Mouse (Mus musculus) adipocyte (in vitro differentiated cells): ENCODE data around the gene Rev1.
"Not testable (repeated sequence)": the region's sequence is repeated elsewhere in the genome, so short reads cannot be mapped to it uniquely, and the experiment has no call there.

Source experiments
- DNase-seq: peaks from one replicate; pipeline ENCODE4 v3.0.0-alpha.2; 2016; ENCODE audit warnings: low spot score

Rev1 gene

DNA sequence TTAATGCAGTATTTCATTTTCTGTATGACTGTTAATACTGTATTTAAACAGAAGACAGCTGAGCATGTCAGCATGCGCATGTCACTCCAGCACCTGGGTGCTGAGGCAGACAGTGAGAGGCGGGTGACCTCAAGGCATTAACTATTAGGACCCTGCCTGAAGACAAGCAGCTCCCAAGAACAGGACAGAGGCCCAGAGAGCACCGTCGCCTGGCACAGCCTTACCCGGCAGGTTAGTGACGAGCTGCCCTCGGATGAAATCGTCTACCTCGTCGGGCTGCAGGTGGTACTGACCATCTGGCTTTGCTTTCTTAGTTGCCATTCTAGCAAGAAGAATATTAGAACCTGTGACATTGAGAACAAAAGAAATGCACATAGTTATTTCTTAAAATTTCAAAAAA is 62.3 kb downstream of the Rev1 start:
- DNase-seq = no peak

DNA sequence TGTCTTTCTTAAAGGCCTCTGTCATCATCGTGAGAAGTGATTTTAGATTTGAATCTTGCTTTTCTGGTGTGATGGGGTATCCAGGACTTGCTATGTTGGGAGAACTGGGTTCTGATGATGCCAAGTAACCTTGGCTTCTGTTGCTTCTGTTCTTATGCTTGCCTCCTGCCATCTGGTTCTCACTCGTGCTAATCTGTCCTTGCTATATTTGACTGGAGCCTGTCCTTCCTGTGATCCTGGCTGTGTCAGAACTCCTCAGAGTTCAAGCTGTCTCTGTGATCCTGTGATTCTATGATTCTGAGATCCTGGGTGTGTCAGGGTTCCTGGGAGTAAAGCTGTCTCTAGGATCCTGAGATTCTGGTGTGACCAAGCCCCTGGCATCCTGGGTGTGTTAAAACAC is 67.4 kb downstream of the Rev1 start:
- DNase-seq = not testable (repeated sequence)

DNA sequence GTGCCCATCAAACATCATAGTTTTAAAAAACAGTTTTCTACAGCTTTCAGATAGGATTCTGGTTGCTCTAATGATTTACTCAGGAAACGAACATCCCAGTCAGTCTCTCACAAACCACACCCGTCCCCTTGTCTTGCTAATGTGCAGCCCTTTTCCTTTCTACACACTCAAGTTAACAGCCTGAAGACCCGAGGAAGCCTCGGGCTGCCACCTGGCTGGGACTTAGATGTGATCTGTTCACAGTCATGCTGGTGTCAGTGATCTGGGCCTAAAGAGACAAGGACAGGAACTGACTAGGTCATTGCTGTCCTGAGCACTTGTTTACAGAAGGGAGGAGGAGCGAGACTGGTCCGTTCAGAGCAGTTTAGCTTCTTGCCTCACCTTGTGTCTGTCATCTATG is 71.2 kb downstream of the Rev1 start:
- no peak for DNase-seq

GRCm38 (mm10) chr1:38055176-38055575 is 74.4 kb downstream of the Rev1 start:
- DNase-seq = peak; percentile 43

- DNase-seq = no peak
Measured at GRCm38 (mm10) chr1:38049562-38049961, 80.0 kb downstream of the Rev1 start.

- DNase-seq = peak; percentile 44
Measured at GRCm38 (mm10) chr1:38048121-38048520, 81.5 kb downstream of the Rev1 start.

DNA sequence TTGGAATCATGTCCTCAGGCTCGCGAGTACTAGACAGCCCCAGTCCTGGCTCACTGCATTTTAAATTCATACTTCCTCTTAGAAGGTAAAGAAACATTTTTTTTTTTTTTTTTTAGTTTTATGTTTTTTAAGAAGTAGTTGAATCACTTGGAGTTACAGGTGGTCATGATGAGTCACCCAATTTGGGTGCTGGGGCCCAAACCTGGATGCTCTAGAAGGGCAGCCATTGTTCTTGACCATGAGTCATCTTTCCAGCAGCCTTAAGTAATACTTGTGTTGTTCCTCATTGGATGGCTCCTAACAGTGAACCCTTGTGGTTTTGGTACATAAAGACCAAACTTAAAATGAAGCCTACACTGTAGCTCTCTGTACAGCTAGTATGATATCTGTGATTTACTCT is 90.7 kb downstream of the Rev1 start:
- DNase-seq = no peak

DNA sequence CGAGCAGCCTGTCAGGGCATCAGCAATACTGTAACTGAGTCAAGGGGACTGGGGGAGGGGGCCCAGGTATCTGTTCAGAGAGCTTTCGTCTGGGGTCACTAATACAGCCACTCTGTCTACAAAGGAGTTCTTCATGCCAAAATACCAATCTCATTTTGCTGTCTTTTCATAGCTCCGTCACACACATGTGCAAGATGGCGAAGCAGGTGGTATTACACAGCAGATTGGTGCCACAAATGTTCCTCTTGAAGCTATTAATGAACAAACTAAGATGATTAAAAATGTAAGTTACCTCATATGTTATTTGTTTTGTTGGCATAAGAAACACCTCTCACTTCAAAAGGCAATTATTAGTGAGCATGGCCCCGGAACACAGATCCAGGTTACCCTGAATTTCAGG is 92.2 kb downstream of the Rev1 start:
- no peak for DNase-seq

DNA sequence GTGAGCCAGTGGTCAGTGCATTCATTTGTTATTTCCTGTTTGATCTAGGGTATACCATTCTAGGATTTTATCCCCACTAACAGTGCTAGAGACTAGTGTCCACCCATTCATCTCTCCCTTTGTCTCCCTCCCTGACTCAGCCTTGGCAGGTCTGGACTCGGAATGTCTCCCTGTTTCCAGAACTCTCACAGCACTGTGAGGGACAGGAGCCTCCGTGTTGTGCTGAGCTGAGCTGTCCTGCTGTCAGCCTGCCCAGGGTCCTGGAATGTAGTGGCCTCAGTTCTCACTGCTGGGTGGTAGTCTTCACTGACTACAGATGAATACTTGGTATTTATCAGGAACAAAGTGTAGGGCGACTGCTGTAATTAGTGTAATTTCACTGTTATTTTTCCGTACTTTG is 94.1 kb downstream of the Rev1 start:
- no peak for DNase-seq

DNA sequence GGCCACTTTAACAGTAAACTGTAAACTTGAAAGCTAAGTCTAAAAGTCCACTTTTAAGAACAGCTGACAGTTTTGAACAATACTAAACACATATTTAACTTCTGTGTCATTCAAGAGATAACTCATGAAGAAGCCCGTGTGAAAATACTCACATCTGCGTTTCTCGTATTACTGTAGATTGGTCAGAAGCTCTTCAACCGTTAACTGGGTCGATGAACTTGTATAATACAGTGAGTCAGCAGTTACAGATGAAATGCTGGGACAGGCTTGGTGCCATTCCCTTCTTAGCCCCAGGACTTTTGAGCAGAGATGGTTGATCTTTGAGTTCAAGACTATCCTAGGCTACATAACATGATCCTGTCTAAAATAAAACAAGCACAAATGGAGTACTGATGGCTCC is 98.2 kb downstream of the Rev1 start:
- no peak for DNase-seq

DNA sequence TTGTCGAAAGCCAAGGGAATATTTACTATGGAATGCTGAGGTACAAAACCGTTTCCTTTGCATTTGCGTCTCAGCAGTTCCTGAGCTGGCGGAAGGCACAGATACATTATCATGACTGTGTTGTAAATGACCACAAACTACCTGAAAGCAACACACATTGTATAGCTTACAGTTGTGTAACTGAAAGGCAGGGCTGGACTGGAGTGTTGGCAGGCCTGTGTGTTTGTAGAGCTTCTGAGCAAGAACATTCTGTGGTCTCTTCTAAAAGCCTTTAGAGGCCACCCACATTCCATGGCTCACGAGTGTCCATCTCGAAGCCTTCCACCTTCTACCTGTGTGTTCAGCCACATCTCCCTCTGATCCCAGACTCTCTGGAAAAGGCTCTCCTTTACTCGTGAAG is 102.3 kb downstream of the Rev1 start:
- DNase-seq = no peak

GRCm38 (mm10) chr1:38014551-38015203 is 114.9 kb downstream of the Rev1 start:
- DNase-seq = no peak

DNA sequence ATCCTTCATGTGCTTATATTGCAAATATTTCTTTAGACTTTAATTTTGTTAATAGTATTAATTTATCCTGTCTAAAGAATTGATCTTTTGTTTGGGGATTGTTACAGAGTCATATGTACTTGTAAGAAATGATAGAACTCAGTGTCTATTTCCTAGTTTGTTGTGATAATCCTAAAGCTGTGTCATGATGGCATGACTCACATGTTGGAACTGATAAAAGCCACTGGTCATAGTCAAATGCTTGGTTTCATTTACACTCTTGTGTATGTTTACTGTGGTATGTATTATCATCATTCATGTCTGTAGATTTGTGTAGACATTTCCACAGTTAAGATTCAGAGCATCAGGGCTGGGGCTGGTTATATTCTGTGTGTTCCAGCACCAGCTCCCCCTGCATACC is 117.1 kb downstream of the Rev1 start:
- DNase-seq = no peak

DNA sequence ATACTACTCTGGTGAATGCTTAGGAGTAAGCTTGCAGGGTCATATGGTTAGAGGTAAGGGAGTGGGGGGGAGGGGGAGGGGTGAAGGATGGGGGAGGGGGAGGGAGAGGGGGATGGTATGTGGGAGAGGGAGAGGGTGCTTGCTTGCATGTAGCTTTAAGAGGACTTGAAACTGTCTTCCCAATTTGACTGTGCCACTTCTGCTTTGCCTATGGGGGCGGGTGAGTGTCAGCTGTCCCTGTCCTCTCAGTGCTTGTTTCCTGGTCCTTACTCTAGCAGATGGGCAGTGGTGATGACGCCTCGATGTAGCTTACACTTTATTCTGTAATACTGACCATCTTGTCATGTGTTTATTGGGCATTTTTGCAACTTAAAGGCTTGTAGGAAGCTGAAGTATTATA is 117.5 kb downstream of the Rev1 start:
- DNase-seq = no peak

GRCm38 (mm10) chr1:38011647-38012046 is 118.0 kb downstream of the Rev1 start:
- DNase-seq = no peak

DNA sequence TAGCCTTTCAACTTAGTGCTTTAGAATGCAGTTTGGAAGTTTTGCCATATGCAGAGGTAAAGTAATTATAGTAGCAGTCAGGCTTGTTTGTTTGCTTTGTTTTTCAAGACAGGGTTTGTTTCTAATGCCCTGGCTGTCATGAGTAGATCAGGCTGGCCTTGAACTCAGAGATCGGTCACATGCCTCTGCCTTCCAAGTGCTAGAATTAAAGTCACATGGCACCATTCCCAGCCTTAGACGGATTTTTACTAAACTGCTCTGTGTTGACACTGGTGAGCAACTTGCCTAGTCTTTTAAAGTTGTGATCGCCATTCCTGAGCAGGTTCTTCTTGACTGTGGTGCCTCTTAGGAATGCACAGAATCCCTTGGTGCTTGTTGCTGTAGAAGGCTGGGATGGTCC is 122.9 kb downstream of the Rev1 start:
- DNase-seq = peak; percentile 46

DNA sequence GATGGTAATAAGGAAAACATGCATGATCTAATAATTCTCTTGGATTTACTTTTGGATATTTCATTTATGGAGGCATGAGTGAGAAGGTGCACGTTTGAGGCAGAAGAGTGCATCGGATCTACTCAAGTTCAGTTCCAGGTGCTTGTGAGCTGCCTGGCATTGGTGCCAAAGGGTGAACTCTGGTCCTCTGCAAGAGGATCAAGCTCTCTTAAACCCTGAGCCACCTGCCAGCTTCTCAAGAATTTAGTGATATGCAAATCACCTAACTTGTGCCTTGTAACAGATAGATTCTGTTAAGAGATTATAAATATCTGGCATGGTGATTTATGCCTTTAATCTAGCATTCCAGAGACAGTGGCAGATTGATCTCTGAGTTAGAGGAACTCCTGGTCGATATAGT is 126.6 kb downstream of the Rev1 start:
- DNase-seq = no peak
